Mouse (Mus musculus) olfactory bulb, adult 2 months (tissue): Measurements from ENCODE around the gene Cntn2.

ENCODE experiments used
- CTCF ChIP-seq: fragments of 200-500 bp; IDR thresholded peaks from 2 replicates; pipeline ENCODE4 v1.5.1; 2012; ENCODE audit warnings: low read depth, mild to moderate bottlenecking, low read length, moderate library complexity; ENCODE audit not compliant: insufficient read depth
- POLR2A ChIP-seq: fragments of 200-500 bp; IDR thresholded peaks from 2 replicates; pipeline ENCODE4 v1.6.1; 2012; ENCODE audit warnings: mild to moderate bottlenecking, low read depth, low read length, moderate library complexity; ENCODE audit not compliant: insufficient read depth

- TF ChIP-seq CTCF (no peak), POLR2A (no peak)
Observed at GRCm38 (mm10) chr1:132592145-132592544, 49.1 kb upstream of the Cntn2 start.
